Mouse (Mus musculus) ovary, adult 18-20 months (tissue): ENCODE data around the gene Foxo1.

Source experiments
- DNase-seq: peaks from one replicate; pipeline ENCODE4 v3.0.0; 2022; ENCODE audit warnings: low spot score, mixed read lengths

Foxo1 gene

DNA sequence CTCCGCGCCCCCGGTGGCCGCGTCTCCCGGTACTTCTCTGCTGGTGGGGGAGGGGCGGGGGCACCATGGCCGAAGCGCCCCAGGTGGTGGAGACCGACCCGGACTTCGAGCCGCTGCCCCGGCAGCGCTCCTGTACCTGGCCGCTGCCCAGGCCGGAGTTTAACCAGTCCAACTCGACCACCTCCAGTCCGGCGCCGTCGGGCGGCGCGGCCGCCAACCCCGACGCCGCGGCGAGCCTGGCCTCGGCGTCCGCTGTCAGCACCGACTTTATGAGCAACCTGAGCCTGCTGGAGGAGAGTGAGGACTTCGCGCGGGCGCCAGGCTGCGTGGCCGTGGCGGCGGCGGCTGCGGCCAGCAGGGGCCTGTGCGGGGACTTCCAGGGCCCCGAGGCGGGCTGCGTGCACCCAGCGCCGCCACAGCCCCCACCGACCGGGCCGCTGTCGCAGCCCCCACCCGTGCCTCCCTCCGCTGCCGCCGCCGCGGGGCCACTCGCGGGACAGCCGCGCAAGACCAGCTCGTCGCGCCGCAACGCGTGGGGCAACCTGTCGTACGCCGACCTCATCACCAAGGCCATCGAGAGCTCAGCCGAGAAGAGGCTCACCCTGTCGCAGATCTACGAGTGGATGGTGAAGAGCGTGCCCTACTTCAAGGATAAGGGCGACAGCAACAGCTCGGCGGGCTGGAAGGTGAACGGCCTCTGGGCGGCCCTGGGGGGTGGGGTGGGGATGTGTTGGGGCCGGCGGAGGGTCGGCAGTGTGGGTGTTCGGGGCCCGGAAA is 789 bp downstream of the Foxo1 start:
- no peak for DNase-seq

GRCm38 (mm10) chr3:52269514-52270351 is 1.6 kb downstream of the Foxo1 start:
- peak; percentile 66 for DNase-seq

GRCm38 (mm10) chr3:52270511-52270910 is 2.4 kb downstream of the Foxo1 start:
- no peak for DNase-seq

DNA sequence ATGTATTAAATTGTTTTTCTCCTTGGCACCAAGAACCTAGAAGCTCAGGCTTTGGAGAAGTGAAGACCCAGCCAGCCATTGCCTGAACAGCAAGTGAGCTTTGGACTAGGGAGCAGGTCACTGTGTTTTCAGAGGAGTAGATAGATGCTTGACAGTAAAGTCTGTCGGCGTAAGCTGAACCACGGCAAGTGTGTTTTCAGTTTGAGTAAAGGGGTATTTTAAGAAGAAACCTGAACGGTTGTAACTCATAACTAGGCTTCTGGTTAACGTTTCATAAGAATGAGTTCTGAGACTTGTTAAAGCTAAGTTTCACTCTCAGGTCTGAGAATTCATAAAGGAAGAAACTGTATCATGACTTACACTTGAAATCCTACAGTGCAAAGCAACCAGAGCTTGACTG is 3.2 kb downstream of the Foxo1 start:
- DNase-seq: no peak

- no peak for DNase-seq
These were observed 4.3 kb downstream of the Foxo1 start for GRCm38 (mm10) chr3:52272376-52272865.

GRCm38 (mm10) chr3:52274475-52274874 is 6.3 kb downstream of the Foxo1 start:
- no peak for DNase-seq

DNA sequence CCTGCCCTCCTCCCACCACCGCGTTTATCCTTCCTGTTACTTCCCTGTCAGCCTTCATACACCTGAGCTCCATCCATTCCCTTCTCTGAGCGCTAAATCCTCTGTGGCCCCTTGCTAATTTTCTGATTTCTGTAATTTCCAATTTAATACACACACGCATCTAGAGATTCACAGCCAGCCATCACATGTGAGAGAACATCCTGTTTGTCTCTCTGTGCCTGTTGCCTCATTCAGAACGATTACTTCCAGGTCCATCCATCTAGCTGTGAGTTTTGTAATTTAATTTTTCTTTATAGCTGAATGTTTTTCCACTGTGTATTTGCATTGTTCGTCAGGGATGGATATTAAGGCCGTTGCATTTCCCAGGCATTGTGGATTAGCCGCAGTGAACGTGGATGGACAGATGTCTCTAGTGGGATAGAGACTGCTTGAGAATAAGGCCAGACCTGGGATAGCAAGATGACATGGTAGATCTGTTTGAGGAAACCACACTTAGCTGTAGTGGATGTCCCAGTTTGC is 7.0 kb downstream of the Foxo1 start:
- DNase-seq: no peak

- no peak for DNase-seq
These were observed 12.5 kb downstream of the Foxo1 start for GRCm38 (mm10) chr3:52280681-52281080.

- no peak for DNase-seq
These were observed 13.7 kb downstream of the Foxo1 start for GRCm38 (mm10) chr3:52281882-52282281.

- no peak for DNase-seq
These were observed 14.2 kb downstream of the Foxo1 start for GRCm38 (mm10) chr3:52282369-52282768.

- no peak for DNase-seq
These were observed 15.4 kb downstream of the Foxo1 start for GRCm38 (mm10) chr3:52283521-52283920.

DNA sequence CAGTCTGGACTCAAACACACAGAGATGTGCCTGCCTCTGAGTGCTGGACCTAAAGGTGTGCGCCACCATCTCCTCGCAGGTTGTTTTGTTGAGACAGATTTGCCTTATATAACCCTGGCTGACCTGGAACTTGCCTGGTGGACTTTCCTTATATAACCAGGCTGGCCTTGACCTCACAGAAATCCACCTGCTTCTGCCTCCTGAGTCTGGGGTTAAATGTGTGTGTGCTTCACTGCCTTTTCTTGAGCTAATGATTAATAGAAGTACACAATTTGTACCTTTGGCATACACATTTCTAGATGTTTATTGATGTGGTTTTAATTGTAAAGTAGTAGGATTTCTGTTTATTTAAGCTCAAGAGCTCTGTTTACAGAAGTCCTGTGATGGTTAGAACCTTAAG is 22.7 kb downstream of the Foxo1 start:
- DNase-seq: no peak

- DNase-seq: no peak
These were observed 24.4 kb downstream of the Foxo1 start for GRCm38 (mm10) chr3:52292498-52292897.

DNA sequence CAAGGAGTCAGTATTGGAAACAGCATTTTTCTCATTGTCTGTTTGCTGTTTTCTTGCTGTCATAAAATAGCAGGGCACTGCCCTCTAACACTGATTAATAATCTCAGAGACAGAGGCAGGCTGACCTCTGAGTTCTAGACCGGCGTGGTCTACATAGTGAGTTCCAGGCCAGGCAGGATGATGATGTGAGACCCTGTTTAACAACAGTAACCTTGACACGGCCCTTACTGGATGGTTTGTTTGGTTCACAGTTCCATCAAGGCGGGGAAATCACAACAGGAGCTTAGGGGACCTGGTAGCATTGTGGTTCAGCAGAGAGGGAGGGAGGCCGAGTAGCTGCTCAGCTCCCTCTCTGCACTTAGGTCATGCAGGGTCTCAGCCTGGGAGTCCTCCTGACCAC is 25.8 kb downstream of the Foxo1 start:
- no peak for DNase-seq

DNA sequence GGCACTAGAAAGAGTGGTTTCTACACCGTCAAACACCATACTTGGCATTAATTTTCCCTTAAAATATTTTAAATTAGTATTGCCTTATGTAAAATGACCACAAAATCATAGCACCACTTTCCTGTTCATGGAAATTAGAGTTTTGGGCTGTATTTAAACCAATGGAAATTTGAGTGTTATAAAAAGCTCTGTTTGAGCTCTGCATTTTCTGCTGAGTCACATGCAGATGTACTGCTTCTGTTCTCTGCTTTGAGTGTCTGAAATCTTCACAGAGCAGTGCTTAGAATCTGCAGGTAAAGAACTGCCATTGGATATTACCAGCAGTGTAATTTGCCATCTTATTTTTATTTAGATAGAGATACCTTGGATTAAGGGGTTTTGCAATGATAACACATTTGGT is 27.6 kb downstream of the Foxo1 start:
- no peak for DNase-seq

DNA sequence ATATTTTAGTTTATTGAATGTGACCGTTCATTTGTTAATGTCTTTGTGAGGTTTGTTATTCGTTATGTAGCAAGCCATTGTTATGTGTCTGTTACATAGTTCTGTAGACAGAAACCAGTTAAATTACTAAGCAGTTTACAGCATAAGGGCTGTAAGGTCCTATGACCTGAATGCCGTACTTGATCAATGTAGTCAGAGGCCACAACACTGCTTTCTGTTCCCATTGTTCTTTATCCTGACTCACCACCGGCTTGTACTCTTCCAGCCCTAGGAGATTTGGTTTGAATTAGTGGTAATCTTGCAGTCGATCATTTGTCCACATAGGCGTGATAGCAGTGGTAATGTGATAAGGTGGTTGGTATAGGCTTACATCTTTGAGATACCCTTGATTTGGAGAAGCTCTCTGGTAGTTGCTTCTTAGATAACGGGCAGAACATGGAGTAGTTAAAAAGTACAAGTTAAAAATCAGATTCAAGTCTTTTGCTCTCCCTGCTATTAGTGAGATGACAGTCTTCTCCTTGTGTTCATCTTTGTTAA is 28.2 kb downstream of the Foxo1 start:
- DNase-seq: no peak

DNA sequence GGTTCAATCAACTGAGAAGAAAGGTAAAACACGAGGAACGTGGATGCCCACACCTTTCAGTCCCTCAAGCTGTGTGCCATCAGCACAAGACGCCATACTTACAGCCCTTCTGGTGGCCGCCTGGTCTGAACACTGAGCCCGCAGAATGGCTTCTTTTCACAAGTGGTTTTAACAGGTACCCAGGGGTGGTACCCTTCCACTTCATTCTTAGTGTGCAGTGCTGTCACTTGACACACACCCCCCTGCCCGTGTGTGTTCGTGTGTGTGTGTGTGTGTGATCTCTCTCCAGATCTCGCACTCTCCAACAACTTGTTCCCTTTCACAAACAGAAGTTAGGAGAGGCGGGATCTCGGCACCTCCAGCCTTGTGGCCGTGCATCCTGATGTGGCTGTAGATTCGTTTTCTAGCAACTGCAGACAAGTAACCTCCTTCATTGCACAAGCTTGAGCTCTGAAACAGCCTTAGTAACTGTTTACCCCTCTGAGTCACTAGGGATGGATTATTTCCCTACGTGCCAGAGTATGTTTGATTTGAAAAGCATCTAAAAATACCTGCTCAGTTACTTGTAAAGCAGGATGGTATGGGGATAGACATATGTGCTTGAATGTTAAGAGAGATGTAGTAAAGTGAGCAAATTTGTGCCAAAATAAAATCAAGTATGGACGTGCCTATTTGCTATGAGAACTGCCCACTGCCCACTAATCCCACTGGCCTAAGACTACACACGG is 29.3 kb downstream of the Foxo1 start:
- no peak for DNase-seq

- no peak for DNase-seq
These were observed 30.5 kb downstream of the Foxo1 start for GRCm38 (mm10) chr3:52298683-52299082.

- DNase-seq: no peak
These were observed 31.2 kb downstream of the Foxo1 start for GRCm38 (mm10) chr3:52299376-52299775.

- no peak for DNase-seq
These were observed 32.4 kb downstream of the Foxo1 start for GRCm38 (mm10) chr3:52300517-52300916.

DNA sequence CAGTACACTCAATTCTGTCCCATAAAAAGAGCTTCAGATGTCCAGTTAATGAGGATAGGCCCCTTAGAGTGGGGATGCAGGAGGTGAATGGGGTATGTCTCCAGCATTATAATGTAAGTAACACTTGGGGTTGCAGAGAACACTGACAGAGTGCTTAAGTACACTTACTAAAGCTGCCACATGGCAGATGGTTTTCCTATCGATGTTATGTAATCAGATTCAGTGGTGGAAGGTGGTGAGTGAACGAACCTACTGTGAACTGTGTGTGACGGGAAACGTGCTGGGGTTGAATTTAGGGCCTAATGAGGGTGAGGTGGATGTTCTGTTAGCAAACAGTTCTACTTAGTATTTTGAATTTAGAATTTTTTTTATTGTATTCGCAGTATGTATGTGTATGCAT is 35.2 kb downstream of the Foxo1 start:
- DNase-seq: no peak
